Mouse (Mus musculus): Measurements from ENCODE around the gene Spint3. TPM values are rescaled to one million over a fixed set of nuclear protein-coding genes. Genes with fewer than 3 reads are reported as not detected.
"Not testable (repeated sequence)": the region's sequence is repeated elsewhere in the genome, so short reads cannot be mapped to it uniquely, and the experiment has no call there.

The Spint3 gene
- polyA plus RNA-seq, 1 experiment from 2014 or later, result not detected

GRCm38 (mm10) chr2:164592014-164592413 is 18.8 kb upstream of the Spint3 start:
- Histone ChIP-seq H3K27ac (ENCODE audit: low read depth, low read length) (no peak overlapping the region), H3K9me3 (ENCODE audit: control insufficient read depth, low read length) (no peaks in the 10 kb centered on the region), H3K4me2 (ENCODE audit: low read length) (no peak overlapping the region), H3K4me3 (ENCODE audit: low read length) (no peak overlapping the region), H3K27me3 (replicated peaks; ENCODE audit: control insufficient read depth, insufficient read depth, low read length) (no peaks in the 10 kb centered on the region), H3K4me1 (ENCODE audit: control insufficient read depth, insufficient read depth, low read depth, low read length) (no peaks in the 10 kb centered on the region), H3K36me3 (ENCODE audit: control insufficient read depth, insufficient read depth, low read length) (no peaks in the 10 kb centered on the region), H3K9ac (ENCODE audit: low read depth, low read length) (0 out of 2 replicates have a peak overlapping the region, but pooled peaks have one; percentile 11)
- ATAC-seq, result no peak
- WGBS, result 10% methylated on average over 4 of the region's 4 CpGs

GRCm38 (mm10) chr2:164585025-164585725 is 11.9 kb upstream of the Spint3 start, which contains the start of gene Wfdc6a:
Wfdc6a (minus strand) TSS chr2:164585447.
- WGBS, result 64% methylated on average over 13 of the region's 13 CpGs
- not testable (repeated sequence) for ATAC-seq; H3K4me1 ChIP-seq (ENCODE audit: control insufficient read depth, insufficient read depth, low read depth, low read length); H3K9ac ChIP-seq (ENCODE audit: low read depth, low read length); H3K36me3 ChIP-seq (ENCODE audit: control insufficient read depth, insufficient read depth, low read length); H3K9me3 ChIP-seq (ENCODE audit: control insufficient read depth, low read length); H3K27me3 ChIP-seq (replicated peaks; ENCODE audit: control insufficient read depth, insufficient read depth, low read length); H3K4me2 ChIP-seq (ENCODE audit: low read length); H3K4me3 ChIP-seq (ENCODE audit: low read length); H3K27ac ChIP-seq (ENCODE audit: low read depth, low read length)

GRCm38 (mm10) chr2:164567460-164567859 is 5.8 kb downstream of the Spint3 start:
- Histone ChIP-seq H3K4me2 (ENCODE audit: low read length) (no peak overlapping the region), H3K9me3 (ENCODE audit: control insufficient read depth, low read length) (no peaks in the 10 kb centered on the region)
- 87% methylated on average over 5 of the region's 5 CpGs for WGBS

GRCm38 (mm10) chr2:164566997-164567396 is 6.3 kb downstream of the Spint3 start:
- Histone ChIP-seq H3K9me3 (ENCODE audit: control insufficient read depth, low read length) (no peaks in the 10 kb centered on the region), H3K27ac (ENCODE audit: low read depth, low read length) (no peak overlapping the region), H3K27me3 (replicated peaks; ENCODE audit: control insufficient read depth, insufficient read depth, low read length) (no peaks in the 10 kb centered on the region; the same call in none of the 2 replicates), H3K9ac (ENCODE audit: low read depth, low read length) (no peak overlapping the region), H3K4me1 (ENCODE audit: control insufficient read depth, insufficient read depth, low read depth, low read length) (peaks cover 11% of the 10 kb centered on the region), H3K4me2 (ENCODE audit: low read length) (no peak overlapping the region), H3K36me3 (ENCODE audit: control insufficient read depth, insufficient read depth, low read length) (no peaks in the 10 kb centered on the region), H3K4me3 (ENCODE audit: low read length) (no peak overlapping the region)
- ATAC-seq, result no peak
- 84% methylated on average over 2 of the region's 2 CpGs for WGBS

More at GRCm38 (mm10) chr2:164567460-164567859, 5.8 kb downstream of the Spint3 start:
- Histone ChIP-seq H3K4me1 (ENCODE audit: control insufficient read depth, insufficient read depth, low read depth, low read length) (peaks cover 11% of the 10 kb centered on the region), H3K27ac (ENCODE audit: low read depth, low read length) (no peak overlapping the region), H3K36me3 (ENCODE audit: control insufficient read depth, insufficient read depth, low read length) (no peaks in the 10 kb centered on the region), H3K27me3 (replicated peaks; ENCODE audit: control insufficient read depth, insufficient read depth, low read length) (no peaks in the 10 kb centered on the region; the same call in none of the 2 replicates), H3K9ac (ENCODE audit: low read depth, low read length) (no peak overlapping the region), H3K4me3 (ENCODE audit: low read length) (no peak overlapping the region)
- ATAC-seq, result no peak

- WGBS, result 65% methylated on average over 5 of the region's 5 CpGs
- H3K4me1 ChIP-seq (ENCODE audit: control insufficient read depth, insufficient read depth, low read depth, low read length), result peaks cover 11% of the 10 kb centered on the region
- no peaks in the 10 kb centered on the region for H3K36me3 ChIP-seq (ENCODE audit: control insufficient read depth, insufficient read depth, low read length)
- no peaks in the 10 kb centered on the region for H3K9me3 ChIP-seq (ENCODE audit: control insufficient read depth, low read length)
- H3K4me3 ChIP-seq (ENCODE audit: low read length), result no peak overlapping the region
- H3K4me2 ChIP-seq (ENCODE audit: low read length), result no peak overlapping the region
- H3K27me3 ChIP-seq (replicated peaks; ENCODE audit: control insufficient read depth, insufficient read depth, low read length), result no peaks in the 10 kb centered on the region; the same call in none of the 2 replicates
- H3K27ac ChIP-seq (ENCODE audit: low read depth, low read length), result no peak overlapping the region
- ATAC-seq, result no peak; the same call in 1 of the 2 replicates
- H3K9ac ChIP-seq (ENCODE audit: low read depth, low read length), result no peak overlapping the region
Measured at GRCm38 (mm10) chr2:164564346-164564745, 8.9 kb downstream of the Spint3 start.

GRCm38 (mm10) chr2:164563339-164564038 is 9.8 kb downstream of the Spint3 start:
- Histone ChIP-seq H3K4me3 (ENCODE audit: low read length) (peak overlapping the region; percentile 52), H3K4me2 (ENCODE audit: low read length) (peak overlapping the region; percentile 94), H3K9ac (ENCODE audit: low read depth, low read length) (peak overlapping the region; percentile 66), H3K4me1 (ENCODE audit: control insufficient read depth, insufficient read depth, low read depth, low read length) (peaks cover 11% of the 10 kb centered on the region), H3K36me3 (ENCODE audit: control insufficient read depth, insufficient read depth, low read length) (no peaks in the 10 kb centered on the region), H3K27ac (ENCODE audit: low read depth, low read length) (no peak overlapping the region), H3K27me3 (replicated peaks; ENCODE audit: control insufficient read depth, insufficient read depth, low read length) (no peaks in the 10 kb centered on the region; the same call in none of the 2 replicates), H3K9me3 (ENCODE audit: control insufficient read depth, low read length) (no peaks in the 10 kb centered on the region)
- peak; percentile 69 for ATAC-seq
- WGBS, result 2% methylated on average over 32 of the region's 32 CpGs

GRCm38 (mm10) chr2:164562391-164563188 is 10.7 kb downstream of the Spint3 start, which contains the start of gene Wfdc2:
Wfdc2 (plus strand) TSS chr2:164562413.
- no peaks in the 10 kb centered on the region; the same call in none of the 2 replicates for H3K27me3 ChIP-seq (replicated peaks; ENCODE audit: control insufficient read depth, insufficient read depth, low read length)

GRCm38 (mm10) chr2:164560106-164560505 is 13.2 kb downstream of the Spint3 start:
- peaks cover 11% of the 10 kb centered on the region for H3K4me1 ChIP-seq (ENCODE audit: control insufficient read depth, insufficient read depth, low read depth, low read length)
- H3K9ac ChIP-seq (ENCODE audit: low read depth, low read length), result no peak overlapping the region
- no peak overlapping the region for H3K4me2 ChIP-seq (ENCODE audit: low read length)
- 93% methylated on average over 8 of the region's 8 CpGs for WGBS
- no peaks in the 10 kb centered on the region for H3K9me3 ChIP-seq (ENCODE audit: control insufficient read depth, low read length)
- H3K27me3 ChIP-seq (replicated peaks; ENCODE audit: control insufficient read depth, insufficient read depth, low read length), result no peaks in the 10 kb centered on the region; the same call in none of the 2 replicates
- H3K36me3 ChIP-seq (ENCODE audit: control insufficient read depth, insufficient read depth, low read length), result no peaks in the 10 kb centered on the region
- H3K27ac ChIP-seq (ENCODE audit: low read depth, low read length), result no peak overlapping the region
- ATAC-seq, result no peak
- H3K4me3 ChIP-seq (ENCODE audit: low read length), result no peak overlapping the region

More at GRCm38 (mm10) chr2:164562391-164563188, 10.7 kb downstream of the Spint3 start, which contains the start of gene Wfdc2:
- Histone ChIP-seq H3K36me3 (ENCODE audit: control insufficient read depth, insufficient read depth, low read length) (no peaks in the 10 kb centered on the region), H3K4me2 (ENCODE audit: low read length) (peak within 1 kb of the TSS; percentile 94), H3K9ac (ENCODE audit: low read depth, low read length) (peak within 1 kb of the TSS; percentile 66), H3K4me3 (ENCODE audit: low read length) (peak within 1 kb of the TSS; percentile 52), H3K4me1 (ENCODE audit: control insufficient read depth, insufficient read depth, low read depth, low read length) (peaks cover 11% of the 10 kb centered on the region), H3K27ac (ENCODE audit: low read depth, low read length) (no peak within 1 kb of the TSS), H3K9me3 (ENCODE audit: control insufficient read depth, low read length) (no peaks in the 10 kb centered on the region)
- no peak for ATAC-seq
- 3% methylated on average over 19 of the region's 24 CpGs for WGBS
